Mouse (Mus musculus): Measurements from ENCODE around the gene Gm11554. TPM values are rescaled to one million over a fixed set of nuclear protein-coding genes. Genes with fewer than 3 reads are reported as not detected.
"Not testable (repeated sequence)": the region's sequence is repeated elsewhere in the genome, so short reads cannot be mapped to it uniquely, and the experiment has no call there.

Gene Gm11554
- polyA plus RNA-seq (2015; fragmentation: Nextera tagmentation; extraction: Ambion mirVana): not detected in 2 replicates

GRCm38 (mm10) chr11:99804346-99804745 is at the start of gene Gm11554:
Gm11554 (minus strand) TSS chr11:99804446.
- H3K4me3 ChIP-seq (replicated peaks); H3K27ac ChIP-seq; H3K4me1 ChIP-seq (replicated peaks); H3K27me3 ChIP-seq; H3K4me2 ChIP-seq (replicated peaks); H3K9me3 ChIP-seq; H3K9ac ChIP-seq (replicated peaks); ATAC-seq; H3K36me3 ChIP-seq: not testable (repeated sequence)
- no CpG with 5 or more reads among the region's 1 CpGs for WGBS

DNA sequence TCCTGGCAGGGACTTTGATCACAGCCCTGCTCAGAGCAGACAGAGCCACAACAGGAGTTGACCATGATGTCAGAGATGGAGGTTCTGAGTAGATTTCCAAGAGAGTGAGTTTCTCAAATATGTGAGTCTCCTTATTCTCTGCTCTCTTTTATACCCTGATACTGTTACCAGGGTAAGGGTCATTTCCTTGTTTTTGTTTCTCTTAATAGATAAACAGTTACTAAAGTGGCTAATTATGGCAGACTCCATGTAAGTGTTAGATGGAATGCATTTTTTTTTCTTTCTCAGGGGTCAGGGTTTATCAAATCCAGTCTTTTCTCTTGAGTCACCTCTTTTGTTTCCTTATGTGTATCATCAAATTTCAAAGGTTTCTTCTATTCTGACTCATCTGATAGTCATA is 47.3 kb upstream of the Gm11554 start, which contains the start of gene Krtap4-16:
Gene Krtap4-16 (minus strand): TSS at position 101 of the 400 bp plus-strand sequence.
- Histone ChIP-seq H3K4me2 (replicated peaks) (no peak within 1 kb of the TSS), H3K9ac (replicated peaks) (no peak within 1 kb of the TSS), H3K9me3 (no peaks in the 10 kb centered on the region), H3K4me3 (replicated peaks) (no peak within 1 kb of the TSS), H3K36me3 (no peaks in the 10 kb centered on the region), H3K27me3 (no peaks in the 10 kb centered on the region), H3K4me1 (replicated peaks) (peaks cover 5% of the 10 kb centered on the region; the same call in 1 of the 2 replicates), H3K27ac (no peak within 1 kb of the TSS)
- no peak for ATAC-seq

GRCm38 (mm10) chr11:99846746-99847145 is 42.5 kb upstream of the Gm11554 start:
- ATAC-seq: no peak
- WGBS: 92% methylated on average over 2 of the region's 2 CpGs
- Histone ChIP-seq H3K4me2 (replicated peaks) (no peak overlapping the region), H3K4me3 (replicated peaks) (no peak overlapping the region), H3K9ac (replicated peaks) (no peak overlapping the region), H3K27ac (no peak overlapping the region), H3K9me3 (no peaks in the 10 kb centered on the region), H3K36me3 (no peaks in the 10 kb centered on the region), H3K27me3 (no peaks in the 10 kb centered on the region), H3K4me1 (replicated peaks) (no peaks in the 10 kb centered on the region)

- Histone ChIP-seq H3K9ac (replicated peaks) (no peak overlapping the region), H3K36me3 (no peaks in the 10 kb centered on the region), H3K27me3 (no peaks in the 10 kb centered on the region), H3K4me1 (replicated peaks) (no peaks in the 10 kb centered on the region), H3K4me3 (replicated peaks) (no peak overlapping the region), H3K9me3 (no peaks in the 10 kb centered on the region), H3K4me2 (replicated peaks) (no peak overlapping the region), H3K27ac (no peak overlapping the region)
- ATAC-seq: no peak
- 62% methylated on average over 1 of the region's 1 CpGs for WGBS
Measured at GRCm38 (mm10) chr11:99842185-99842584, 37.9 kb upstream of the Gm11554 start.

- H3K4me1 ChIP-seq (replicated peaks): no peaks in the 10 kb centered on the region
- H3K9ac ChIP-seq (replicated peaks): no peak within 1 kb of the TSS
- WGBS: 88% methylated on average over 1 of the region's 1 CpGs
- H3K27me3 ChIP-seq: no peaks in the 10 kb centered on the region
- H3K27ac ChIP-seq: no peak within 1 kb of the TSS
- H3K4me3 ChIP-seq (replicated peaks): no peak within 1 kb of the TSS
- no peak within 1 kb of the TSS for H3K4me2 ChIP-seq (replicated peaks)
- ATAC-seq: no peak
- no peaks in the 10 kb centered on the region for H3K36me3 ChIP-seq
- no peaks in the 10 kb centered on the region for H3K9me3 ChIP-seq
Measured at GRCm38 (mm10) chr11:99837966-99838365, 33.7 kb upstream of the Gm11554 start, which contains the start of gene 2300003K06Rik. 2300003K06Rik (minus strand) TSS chr11:99838066.

DNA sequence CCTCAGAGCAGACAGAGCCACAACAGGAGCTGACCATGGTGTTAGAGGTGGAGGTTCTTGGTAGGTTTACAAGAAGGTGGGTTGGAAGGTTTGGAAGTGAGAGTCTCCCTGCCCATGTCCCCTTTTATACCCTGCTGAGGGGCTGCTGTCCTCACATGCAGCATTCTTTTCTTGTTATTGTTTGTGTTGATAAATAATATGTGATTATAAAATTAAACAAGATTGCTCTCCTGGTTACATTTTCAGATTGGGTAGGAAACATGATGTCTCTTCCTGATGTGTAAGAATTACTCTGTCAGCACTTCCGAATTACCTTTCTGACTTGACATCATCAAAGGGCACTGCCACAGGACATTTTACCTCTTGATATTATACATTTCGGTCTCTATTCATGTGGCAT is 11.3 kb upstream of the Gm11554 start, which contains the start of gene Gm11564:
Gene Gm11564 (minus strand): TSS at position 101 of the 400 bp plus-strand sequence.
- not testable (repeated sequence) for H3K36me3 ChIP-seq
- WGBS: 89% methylated on average over 2 of the region's 2 CpGs

DNA sequence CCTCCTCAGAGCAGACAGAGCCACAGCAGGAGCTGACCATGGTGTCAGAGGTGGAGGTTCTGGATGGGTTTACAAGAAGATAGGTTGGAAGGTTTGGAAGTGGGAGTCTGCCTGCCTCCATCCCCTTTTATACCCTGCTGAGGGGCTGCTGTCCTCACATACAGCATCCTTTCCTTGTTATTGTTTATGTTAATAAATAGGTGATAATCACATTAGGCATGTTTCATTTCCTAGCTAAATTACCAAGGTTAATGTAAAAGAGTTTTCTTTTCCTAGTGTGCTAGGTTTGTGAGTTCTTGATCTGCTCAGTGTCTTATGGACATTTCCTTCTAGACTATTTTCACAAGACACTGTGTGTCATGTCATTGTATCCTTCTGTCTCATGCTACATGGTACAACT is 5.5 kb upstream of the Gm11554 start, which contains the start of gene Krtap4-13:
Gene Krtap4-13 (minus strand): TSS at position 101 of the 400 bp plus-strand sequence.
- not testable (repeated sequence) for ATAC-seq, H3K9me3 ChIP-seq

More for the DNA sequence above, 11.3 kb upstream of the Gm11554 start, which contains the start of gene Gm11564:
- H3K27me3 ChIP-seq; H3K4me1 ChIP-seq (replicated peaks); H3K27ac ChIP-seq; H3K9ac ChIP-seq (replicated peaks); H3K4me2 ChIP-seq (replicated peaks); H3K4me3 ChIP-seq (replicated peaks); H3K9me3 ChIP-seq; ATAC-seq: not testable (repeated sequence)

GRCm38 (mm10) chr11:99798832-99799231 is 5.4 kb downstream of the Gm11554 start, which contains the start of gene Gm11569:
Gm11569 (minus strand) TSS chr11:99798932.
- H3K36me3 ChIP-seq; H3K27me3 ChIP-seq; H3K4me3 ChIP-seq (replicated peaks); H3K9me3 ChIP-seq; H3K4me2 ChIP-seq (replicated peaks); H3K27ac ChIP-seq; ATAC-seq; H3K9ac ChIP-seq (replicated peaks); H3K4me1 ChIP-seq (replicated peaks): not testable (repeated sequence)
- no CpG with 5 or more reads among the region's 1 CpGs for WGBS

More for the DNA sequence above, 5.5 kb upstream of the Gm11554 start, which contains the start of gene Krtap4-13:
- not testable (repeated sequence) for H3K4me1 ChIP-seq (replicated peaks); H3K27ac ChIP-seq; H3K4me3 ChIP-seq (replicated peaks); H3K27me3 ChIP-seq; H3K9ac ChIP-seq (replicated peaks); H3K4me2 ChIP-seq (replicated peaks); H3K36me3 ChIP-seq

DNA sequence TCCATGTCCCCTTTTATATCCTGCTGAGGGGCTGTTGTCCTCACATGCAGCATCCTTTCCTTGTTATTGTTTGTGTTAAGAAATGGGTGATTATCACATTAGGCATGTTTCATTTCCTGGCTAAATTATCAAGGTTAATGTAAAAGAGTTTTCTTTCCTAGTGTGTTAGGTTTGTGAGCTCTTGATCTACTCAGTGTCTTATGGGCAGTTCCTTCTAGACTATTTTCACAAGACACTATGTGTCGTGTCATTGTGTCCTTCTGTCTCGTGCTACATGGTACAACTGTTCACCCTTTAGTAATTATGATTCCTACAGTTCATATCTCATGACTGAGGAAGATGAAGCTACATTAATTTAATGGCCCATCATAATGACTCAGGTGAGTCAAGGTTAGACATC is 10.9 kb downstream of the Gm11554 start, which contains the start of gene Gm11596:
Gene Gm11596 (minus strand): TSS at position 101 of the 400 bp plus-strand sequence.
- Histone ChIP-seq H3K9me3 (no peaks in the 10 kb centered on the region), H3K27ac (no peak within 1 kb of the TSS), H3K9ac (replicated peaks) (no peak within 1 kb of the TSS), H3K4me1 (replicated peaks) (no peaks in the 10 kb centered on the region), H3K27me3 (no peaks in the 10 kb centered on the region), H3K36me3 (no peaks in the 10 kb centered on the region), H3K4me2 (replicated peaks) (no peak within 1 kb of the TSS), H3K4me3 (replicated peaks) (no peak within 1 kb of the TSS)
- WGBS: 83% methylated on average over 2 of the region's 2 CpGs
- ATAC-seq: no peak

GRCm38 (mm10) chr11:99784900-99785299 is 19.3 kb downstream of the Gm11554 start, which contains the start of gene Krtap4-9:
Krtap4-9 (plus strand) TSS chr11:99785200.
- H3K9ac ChIP-seq (replicated peaks); H3K36me3 ChIP-seq: not testable (repeated sequence)

GRCm38 (mm10) chr11:99780604-99781003 is 23.6 kb downstream of the Gm11554 start, which contains the start of gene Krtap4-8:
Krtap4-8 (minus strand) TSS chr11:99780704.
- 96% methylated on average over 2 of the region's 2 CpGs for WGBS
- no peaks in the 10 kb centered on the region for H3K4me1 ChIP-seq (replicated peaks)
- H3K27ac ChIP-seq: no peak within 1 kb of the TSS
- H3K36me3 ChIP-seq: no peaks in the 10 kb centered on the region
- no peaks in the 10 kb centered on the region for H3K27me3 ChIP-seq
- H3K9ac ChIP-seq (replicated peaks): no peak within 1 kb of the TSS
- ATAC-seq: no peak
- no peaks in the 10 kb centered on the region for H3K9me3 ChIP-seq
- H3K4me2 ChIP-seq (replicated peaks): no peak within 1 kb of the TSS
- H3K4me3 ChIP-seq (replicated peaks): no peak within 1 kb of the TSS

More at GRCm38 (mm10) chr11:99784900-99785299, 19.3 kb downstream of the Gm11554 start, which contains the start of gene Krtap4-9:
- H3K27me3 ChIP-seq; H3K27ac ChIP-seq; H3K4me2 ChIP-seq (replicated peaks); H3K9me3 ChIP-seq; H3K4me3 ChIP-seq (replicated peaks); H3K4me1 ChIP-seq (replicated peaks); ATAC-seq: not testable (repeated sequence)

DNA sequence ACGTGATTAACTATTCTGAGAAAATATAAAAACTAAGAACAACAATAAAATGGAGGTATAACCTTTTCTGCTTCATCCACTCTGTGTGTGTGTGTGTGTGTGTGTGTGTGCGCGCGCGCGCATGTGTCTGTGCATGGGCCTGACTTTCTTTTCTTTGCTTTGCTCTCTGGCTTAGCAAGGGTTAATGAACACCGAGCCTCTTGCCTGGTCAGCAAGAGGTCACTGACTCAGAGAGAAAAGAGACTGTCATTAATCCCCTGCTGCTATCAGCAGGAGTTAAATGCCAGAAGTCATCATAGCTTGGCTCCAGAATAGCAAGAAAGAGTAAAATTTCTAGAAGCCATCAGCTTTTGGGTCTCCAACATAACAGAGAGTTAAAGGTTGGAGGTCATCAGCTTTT is 25.8 kb downstream of the Gm11554 start:
- H3K27me3 ChIP-seq: no peaks in the 10 kb centered on the region
- H3K36me3 ChIP-seq: no peaks in the 10 kb centered on the region
- no peak overlapping the region for H3K27ac ChIP-seq
- no peak for ATAC-seq
- no peak overlapping the region for H3K9ac ChIP-seq (replicated peaks)
- no peak overlapping the region for H3K4me3 ChIP-seq (replicated peaks)
- 53% methylated on average over 7 of the region's 7 CpGs for WGBS
- no peak overlapping the region for H3K4me2 ChIP-seq (replicated peaks)
- H3K9me3 ChIP-seq: no peaks in the 10 kb centered on the region
- no peaks in the 10 kb centered on the region for H3K4me1 ChIP-seq (replicated peaks)

DNA sequence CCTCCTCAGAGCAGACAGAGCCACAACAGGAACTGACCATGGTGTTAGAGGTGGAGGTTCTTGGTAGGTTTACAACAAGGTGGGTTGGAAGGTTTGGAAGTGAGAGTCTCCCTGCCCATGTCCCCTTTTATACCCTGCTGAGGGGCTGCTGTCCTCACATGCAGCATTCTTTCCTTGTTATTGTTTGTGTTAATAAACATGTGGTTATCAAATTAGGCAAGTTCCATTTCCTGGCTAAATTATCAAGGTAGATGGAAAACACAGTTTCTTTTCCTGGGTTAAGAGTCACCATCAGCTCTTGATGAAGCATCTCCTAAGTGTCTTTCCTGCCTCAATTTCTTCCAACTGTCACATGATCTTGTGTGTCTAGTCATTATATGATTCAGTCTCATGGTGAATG is 31.4 kb downstream of the Gm11554 start, which contains the start of gene Gm11595:
Gene Gm11595 (minus strand): TSS at position 101 of the 400 bp plus-strand sequence.
- H3K4me3 ChIP-seq (replicated peaks); H3K4me1 ChIP-seq (replicated peaks); ATAC-seq: not testable (repeated sequence)

More for the DNA sequence above, 31.4 kb downstream of the Gm11554 start, which contains the start of gene Gm11595:
- not testable (repeated sequence) for H3K36me3 ChIP-seq; H3K9me3 ChIP-seq; H3K4me2 ChIP-seq (replicated peaks); H3K27me3 ChIP-seq; H3K27ac ChIP-seq; H3K9ac ChIP-seq (replicated peaks)

Data from midbrain, embryonic 13.5 days (tissue).